Mouse (Mus musculus): ENCODE results near the gene Prc1.

GRCm38 (mm10) chr7:80342858-80343257, 48.6 kb downstream of the Prc1 start, which contains the start of gene Hddc3:
- TF ChIP-seq CTCF (IDR thresholded peaks at IDR 0.05; ENCODE audit: extremely low read depth, insufficient read depth, low read length), result peak; percentile 67
- TF ChIP-seq POLR2A (IDR thresholded peaks at IDR 0.05; ENCODE audit: extremely low read depth, insufficient read depth, low read length), result peak; percentile 88
